Mouse (Mus musculus): ENCODE measurements around the gene Slc1a2. TPM values are rescaled to one million over a fixed set of nuclear protein-coding genes. Genes with fewer than 3 reads are reported as not detected.
A peak's percentile ranks its signal among the peaks of the same experiment; 100 is the strongest.

The Slc1a2 gene
- total and polyA plus RNA-seq, 2 experiments from 2014 or later: 0.15 to 0.42 TPM

DNA sequence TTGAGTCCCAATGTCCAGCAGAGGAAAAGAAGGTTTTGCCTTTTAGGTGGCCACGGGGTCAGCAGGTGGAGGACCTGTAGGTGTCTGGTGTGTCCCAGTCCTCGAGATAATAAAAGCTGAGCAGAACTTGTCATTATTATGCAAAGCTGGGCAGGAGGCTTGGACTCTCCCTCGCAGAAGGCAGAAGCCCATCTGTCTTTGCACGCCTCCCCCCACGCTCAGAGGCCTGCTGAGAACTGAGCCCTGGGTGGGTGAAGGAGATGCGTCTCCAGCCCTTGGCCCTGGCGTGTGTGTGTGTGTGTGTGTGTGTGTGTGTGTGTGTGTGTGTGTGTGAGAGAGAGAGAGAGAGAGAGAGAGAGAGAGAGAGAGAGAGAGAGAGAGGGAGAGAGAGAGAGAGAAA, 733 bp upstream of the Slc1a2 start:
- no peak for TF ChIP-seq CTCF (IDR thresholded peaks at IDR 0.05; ENCODE audit: low read depth)
- TF ChIP-seq EP300 (IDR thresholded peaks at IDR 0.05; ENCODE audit: low read depth): no peak
- H3K27ac ChIP-seq (ENCODE audit: low read depth): no peak overlapping the region
- H3K9me3 ChIP-seq (replicated peaks; ENCODE audit: control insufficient read depth, low read length): no peaks in the 10 kb centered on the region
- 43% methylated on average over 7 of the region's 7 CpGs for WGBS
- peaks cover 38% of the 10 kb centered on the region for H3K27me3 ChIP-seq (ENCODE audit: control insufficient read depth, insufficient read depth, low read length)
- DNase-seq (ENCODE audit: low spot score): no peak
- no peak overlapping the region for H3K9ac ChIP-seq (replicated peaks; ENCODE audit: low read depth, low read length)
- H3K36me3 ChIP-seq (replicated peaks; ENCODE audit: control insufficient read depth, insufficient read depth, low read length): no peaks in the 10 kb centered on the region
- H3K4me2 ChIP-seq (ENCODE audit: low read depth, low read length): no peak overlapping the region
- no peak overlapping the region for H3K4me3 ChIP-seq (ENCODE audit: low read depth, low read length)
- no peak for ATAC-seq (ENCODE audit: insufficient read depth, low read depth)
- H3K4me1 ChIP-seq (ENCODE audit: control insufficient read depth, insufficient read depth): peaks cover 3% of the 10 kb centered on the region; the same call in 1 of the 2 replicates

DNA sequence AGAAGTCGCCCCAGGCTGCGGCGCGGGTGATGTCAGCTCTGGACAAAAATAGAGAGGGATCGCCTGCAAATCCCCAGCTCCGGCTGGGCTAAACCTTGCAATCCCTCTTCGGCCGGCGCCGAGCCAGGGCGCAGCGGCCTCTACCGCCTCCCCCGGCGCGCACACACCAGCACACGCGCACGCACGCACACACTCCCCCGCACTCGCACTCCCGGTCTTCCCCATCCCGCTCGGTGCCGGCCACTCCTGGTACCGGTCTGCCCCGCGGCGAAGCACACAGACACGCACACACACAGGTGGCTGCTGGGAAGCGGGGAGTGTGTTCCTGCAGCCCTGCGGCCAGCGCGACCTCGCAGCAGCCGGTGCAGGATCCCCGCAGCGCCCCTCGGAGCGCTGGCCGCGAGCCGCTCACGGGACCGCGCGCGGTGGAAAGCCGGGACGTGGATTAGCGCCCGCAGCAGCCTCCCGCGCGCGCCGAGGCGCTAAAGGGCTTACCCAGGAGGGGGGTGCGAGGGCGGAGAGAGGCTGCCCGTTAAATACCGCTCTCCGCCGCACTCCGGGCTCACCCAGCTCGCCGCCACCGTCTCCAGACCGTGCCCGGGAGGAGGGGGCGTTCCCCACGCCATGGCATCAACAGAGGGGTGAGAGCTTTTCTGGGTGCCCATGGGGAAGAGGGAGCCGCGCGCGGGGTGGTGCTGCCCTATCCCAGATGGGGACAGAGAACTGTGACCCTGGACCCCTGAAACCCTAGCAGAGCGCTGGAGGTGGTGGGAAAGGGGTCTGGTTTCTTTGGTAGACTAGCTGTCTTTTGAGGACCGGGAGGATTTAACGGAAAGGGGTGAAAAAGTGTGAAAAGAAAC, 432 bp downstream of the Slc1a2 start:
- peaks cover 38% of the 10 kb centered on the region for H3K27me3 ChIP-seq (ENCODE audit: control insufficient read depth, insufficient read depth, low read length)
- ATAC-seq (ENCODE audit: insufficient read depth, low read depth) (peak; percentile 84), DNase-seq (ENCODE audit: low spot score) (peak; percentile 45)
- peaks cover 3% of the 10 kb centered on the region; the same call in 1 of the 2 replicates for H3K4me1 ChIP-seq (ENCODE audit: control insufficient read depth, insufficient read depth)
- whole genome bisulfite sequencing: under 1% methylated on average over 71 of the region's 80 CpGs
- H3K4me2 ChIP-seq (ENCODE audit: low read depth, low read length): peak overlapping the region; percentile 99
- 0 out of 2 replicates have a peak overlapping the region, but pooled peaks have one; percentile 23 for H3K9ac ChIP-seq (replicated peaks; ENCODE audit: low read depth, low read length)
- TF ChIP-seq CTCF (IDR thresholded peaks at IDR 0.05; ENCODE audit: low read depth) (peak; percentile 20; the same call in 1 of the 2 replicates), EP300 (IDR thresholded peaks at IDR 0.05; ENCODE audit: low read depth) (no peak)
- H3K9me3 ChIP-seq (replicated peaks; ENCODE audit: control insufficient read depth, low read length): no peaks in the 10 kb centered on the region
- no peak overlapping the region for H3K27ac ChIP-seq (ENCODE audit: low read depth)
- H3K36me3 ChIP-seq (replicated peaks; ENCODE audit: control insufficient read depth, insufficient read depth, low read length): no peaks in the 10 kb centered on the region
- H3K4me3 ChIP-seq (ENCODE audit: low read depth, low read length): peak overlapping the region; percentile 63

DNA sequence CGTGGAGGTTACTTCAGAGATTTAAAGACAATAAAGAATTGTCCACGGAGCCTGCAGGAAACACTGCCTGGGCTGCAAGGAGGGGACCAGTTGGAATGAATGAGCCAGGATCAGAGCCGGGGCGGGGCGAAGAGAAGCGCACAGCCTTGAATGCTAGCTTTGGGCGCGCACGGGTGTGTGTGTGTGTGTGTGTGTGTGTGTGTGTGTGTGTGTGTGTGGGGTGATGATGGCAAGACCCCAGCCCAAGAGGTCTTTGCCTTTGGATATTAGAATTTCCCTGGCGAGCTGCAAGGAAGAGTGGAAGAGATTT, 1.0 kb downstream of the Slc1a2 start:
- Histone ChIP-seq H3K4me2 (ENCODE audit: low read depth, low read length) (peak overlapping the region; percentile 99), H3K4me1 (ENCODE audit: control insufficient read depth, insufficient read depth) (peaks cover 3% of the 10 kb centered on the region; the same call in 1 of the 2 replicates), H3K27me3 (ENCODE audit: control insufficient read depth, insufficient read depth, low read length) (peaks cover 38% of the 10 kb centered on the region), H3K27ac (ENCODE audit: low read depth) (no peak overlapping the region), H3K4me3 (ENCODE audit: low read depth, low read length) (peak overlapping the region; percentile 63), H3K36me3 (replicated peaks; ENCODE audit: control insufficient read depth, insufficient read depth, low read length) (no peaks in the 10 kb centered on the region), H3K9me3 (replicated peaks; ENCODE audit: control insufficient read depth, low read length) (no peaks in the 10 kb centered on the region), H3K9ac (replicated peaks; ENCODE audit: low read depth, low read length) (no peak overlapping the region)
- TF ChIP-seq EP300 (IDR thresholded peaks at IDR 0.05; ENCODE audit: low read depth) (no peak), CTCF (IDR thresholded peaks at IDR 0.05; ENCODE audit: low read depth) (no peak)
- WGBS: 6% methylated on average over 10 of the region's 10 CpGs
- DNase-seq (ENCODE audit: low spot score) (no peak), ATAC-seq (ENCODE audit: insufficient read depth, low read depth) (no peak)

DNA sequence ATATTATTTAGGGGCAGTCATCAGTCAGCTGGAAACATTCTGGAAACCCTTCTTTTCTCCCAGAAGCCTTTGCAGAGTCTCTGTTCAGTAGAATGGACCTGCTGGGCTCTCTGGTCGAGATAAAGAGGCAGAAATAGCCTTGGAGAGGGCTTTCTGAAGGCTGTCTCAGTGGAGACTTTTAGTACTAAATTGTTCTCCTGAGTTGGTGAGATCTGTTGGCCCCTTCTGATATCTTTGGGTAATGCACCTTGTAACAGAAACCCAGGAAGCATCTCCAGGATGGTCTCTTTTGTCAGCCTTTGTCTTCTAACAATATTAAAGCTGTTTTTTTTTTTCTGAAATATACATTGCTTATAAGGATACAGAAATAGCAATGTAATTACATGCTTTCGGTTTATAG, 2.6 kb downstream of the Slc1a2 start:
- H3K9me3 ChIP-seq (replicated peaks; ENCODE audit: control insufficient read depth, low read length): no peaks in the 10 kb centered on the region
- no peak overlapping the region for H3K27ac ChIP-seq (ENCODE audit: low read depth)
- WGBS: 50% methylated on average over 2 of the region's 2 CpGs
- TF ChIP-seq CTCF (IDR thresholded peaks at IDR 0.05; ENCODE audit: low read depth): no peak
- TF ChIP-seq EP300 (IDR thresholded peaks at IDR 0.05; ENCODE audit: low read depth): no peak
- H3K9ac ChIP-seq (replicated peaks; ENCODE audit: low read depth, low read length): no peak overlapping the region
- ATAC-seq (ENCODE audit: insufficient read depth, low read depth): no peak
- DNase-seq (ENCODE audit: low spot score): no peak
- H3K4me2 ChIP-seq (ENCODE audit: low read depth, low read length): no peak overlapping the region
- peaks cover 3% of the 10 kb centered on the region; the same call in 1 of the 2 replicates for H3K4me1 ChIP-seq (ENCODE audit: control insufficient read depth, insufficient read depth)
- no peaks in the 10 kb centered on the region for H3K36me3 ChIP-seq (replicated peaks; ENCODE audit: control insufficient read depth, insufficient read depth, low read length)
- peaks cover 38% of the 10 kb centered on the region for H3K27me3 ChIP-seq (ENCODE audit: control insufficient read depth, insufficient read depth, low read length)
- H3K4me3 ChIP-seq (ENCODE audit: low read depth, low read length): no peak overlapping the region

DNA sequence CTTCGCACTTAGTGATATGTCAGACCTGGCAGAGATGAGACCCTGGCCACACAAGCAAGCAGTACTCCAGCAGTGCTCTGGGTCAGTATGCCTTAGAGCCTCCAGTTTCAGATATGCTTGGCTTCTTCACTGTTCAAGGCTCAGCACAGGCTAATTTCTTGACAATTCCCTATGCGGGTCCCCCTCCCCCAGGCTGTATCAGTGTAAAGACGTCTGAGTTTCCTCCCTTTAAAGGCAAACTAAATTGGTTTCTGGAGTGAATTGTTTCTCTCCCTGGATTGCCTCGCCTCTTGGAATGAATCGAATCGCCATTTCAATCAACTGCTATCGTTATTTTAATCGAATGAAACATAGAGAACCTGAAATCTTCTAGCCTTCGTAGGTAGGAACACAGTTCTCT, 4.5 kb downstream of the Slc1a2 start:
- H3K9ac ChIP-seq (replicated peaks; ENCODE audit: low read depth, low read length): no peak overlapping the region
- no peak for DNase-seq (ENCODE audit: low spot score)
- 64% methylated on average over 9 of the region's 9 CpGs for WGBS
- no peaks in the 10 kb centered on the region for H3K36me3 ChIP-seq (replicated peaks; ENCODE audit: control insufficient read depth, insufficient read depth, low read length)
- H3K4me2 ChIP-seq (ENCODE audit: low read depth, low read length): no peak overlapping the region
- H3K4me3 ChIP-seq (ENCODE audit: low read depth, low read length): no peak overlapping the region
- no peak overlapping the region for H3K27ac ChIP-seq (ENCODE audit: low read depth)
- H3K27me3 ChIP-seq (ENCODE audit: control insufficient read depth, insufficient read depth, low read length): peaks cover 30% of the 10 kb centered on the region
- ATAC-seq (ENCODE audit: insufficient read depth, low read depth): no peak
- TF ChIP-seq CTCF (IDR thresholded peaks at IDR 0.05; ENCODE audit: low read depth) (no peak), EP300 (IDR thresholded peaks at IDR 0.05; ENCODE audit: low read depth) (no peak)
- peaks cover 3% of the 10 kb centered on the region; the same call in 1 of the 2 replicates for H3K4me1 ChIP-seq (ENCODE audit: control insufficient read depth, insufficient read depth)
- H3K9me3 ChIP-seq (replicated peaks; ENCODE audit: control insufficient read depth, low read length): no peaks in the 10 kb centered on the region
